Mouse (Mus musculus): ENCODE results near the gene Syde2.

DNA sequence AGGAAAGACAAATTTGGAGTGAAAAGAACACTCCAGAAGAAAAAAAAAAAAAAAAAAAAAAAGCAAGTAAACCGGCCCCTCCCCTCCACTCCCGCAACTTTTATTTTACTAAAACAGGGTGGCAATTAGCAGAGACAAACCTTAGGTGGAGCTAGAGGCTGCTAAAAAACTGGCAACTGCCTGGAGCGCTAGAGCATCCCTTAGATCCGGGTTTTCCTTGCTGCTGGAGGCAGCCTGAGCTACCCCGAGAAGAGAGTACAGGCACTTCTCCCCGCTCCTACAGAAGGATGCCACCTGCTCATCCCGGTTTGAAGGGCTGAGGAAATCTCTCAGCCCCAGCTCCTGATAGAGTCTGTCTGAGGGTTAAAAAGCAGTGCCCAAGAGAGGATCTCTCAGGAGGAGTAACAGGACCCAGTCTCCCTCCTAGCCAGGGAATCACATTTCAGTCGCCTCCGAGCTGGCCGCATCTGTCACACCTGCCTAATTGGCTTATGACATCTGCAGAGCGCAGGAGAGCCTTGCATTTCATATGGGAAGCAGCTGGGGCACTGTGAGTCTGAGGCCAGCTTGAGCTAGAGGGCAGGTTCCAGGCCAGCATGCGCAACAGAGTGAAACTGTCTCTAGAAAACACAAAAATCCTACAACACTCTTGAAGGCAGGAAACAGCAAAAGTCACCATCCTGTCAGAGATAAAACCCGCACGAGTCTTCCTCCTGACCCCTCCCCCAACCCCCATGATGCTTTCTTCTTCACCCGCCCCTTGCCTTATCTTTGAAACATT, 37.4 kb upstream of the Syde2 start:
- TF ChIP-seq EP300 (IDR thresholded peaks at IDR 0.05; ENCODE audit: low read depth) (no peak), CTCF (IDR thresholded peaks at IDR 0.05; ENCODE audit: low read depth) (peak; percentile 70)
